Mouse (Mus musculus): ENCODE measurements around the gene Tbc1d16.

Tbc1d16 gene

DNA sequence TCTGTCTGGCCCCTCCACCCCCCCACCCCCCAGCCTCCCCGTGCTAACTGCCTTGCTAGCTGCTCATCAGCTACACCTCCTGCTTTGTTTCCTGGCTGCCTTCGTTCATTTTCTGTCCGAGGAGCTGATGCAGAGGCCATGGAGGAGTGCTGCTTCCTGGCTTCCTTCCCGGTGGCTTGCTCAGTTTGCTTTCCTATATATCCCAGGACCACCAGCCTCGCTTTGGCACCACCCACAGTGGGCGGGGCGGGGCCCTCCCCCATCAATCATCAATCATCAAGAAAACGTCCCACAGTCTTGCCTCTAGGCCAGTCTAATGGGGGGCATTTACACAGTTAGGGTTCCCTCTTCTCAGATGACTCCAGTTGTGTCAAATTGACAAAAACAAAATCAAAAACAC lies 8.1 kb upstream of the Tbc1d16 start:
- peak in 1 of 2 experiments; percentile 9 for DNase-seq

DNA sequence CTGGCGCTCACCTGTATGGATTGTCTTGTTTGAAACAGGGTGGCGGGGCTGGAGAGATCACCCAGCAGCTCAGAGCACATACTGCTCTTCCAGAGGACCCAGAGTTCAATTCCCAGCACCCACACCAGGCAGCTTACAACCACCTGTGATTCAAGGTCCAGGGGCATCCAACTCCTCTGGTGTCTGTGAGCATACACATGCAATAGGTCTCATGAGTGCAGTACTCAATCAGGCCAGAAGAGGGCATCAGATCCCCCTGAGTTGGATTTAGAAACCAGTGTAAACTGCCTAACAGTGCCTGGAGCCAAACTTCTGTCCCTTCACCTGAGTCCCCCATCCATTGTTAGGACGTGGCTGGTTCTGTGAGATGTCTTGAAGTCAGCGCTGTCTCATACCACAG lies 7.3 kb upstream of the Tbc1d16 start:
- peak; percentile 64 to 77 for DNase-seq

DNA sequence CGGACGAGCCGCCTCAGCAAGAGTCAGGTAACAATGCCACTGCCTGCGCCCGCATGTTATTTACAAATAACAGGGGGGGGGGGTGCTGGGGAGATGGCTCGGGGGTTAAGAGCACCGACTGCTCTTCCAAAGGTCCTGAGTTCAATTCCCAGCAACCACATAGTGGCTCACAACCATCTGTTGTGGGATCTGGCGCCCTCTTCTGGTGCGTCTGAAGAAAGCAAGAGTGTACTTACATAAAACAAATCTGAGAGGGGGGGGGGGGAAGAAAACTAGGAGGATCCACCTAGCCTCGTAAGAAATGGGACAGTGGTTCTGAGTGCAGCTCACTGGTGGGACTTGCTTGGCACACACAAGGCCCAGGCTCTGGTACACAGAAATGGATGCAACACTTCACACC lies 6.5 kb upstream of the Tbc1d16 start:
- DNase-seq = peak in 1 of 2 experiments; percentile 33

DNA sequence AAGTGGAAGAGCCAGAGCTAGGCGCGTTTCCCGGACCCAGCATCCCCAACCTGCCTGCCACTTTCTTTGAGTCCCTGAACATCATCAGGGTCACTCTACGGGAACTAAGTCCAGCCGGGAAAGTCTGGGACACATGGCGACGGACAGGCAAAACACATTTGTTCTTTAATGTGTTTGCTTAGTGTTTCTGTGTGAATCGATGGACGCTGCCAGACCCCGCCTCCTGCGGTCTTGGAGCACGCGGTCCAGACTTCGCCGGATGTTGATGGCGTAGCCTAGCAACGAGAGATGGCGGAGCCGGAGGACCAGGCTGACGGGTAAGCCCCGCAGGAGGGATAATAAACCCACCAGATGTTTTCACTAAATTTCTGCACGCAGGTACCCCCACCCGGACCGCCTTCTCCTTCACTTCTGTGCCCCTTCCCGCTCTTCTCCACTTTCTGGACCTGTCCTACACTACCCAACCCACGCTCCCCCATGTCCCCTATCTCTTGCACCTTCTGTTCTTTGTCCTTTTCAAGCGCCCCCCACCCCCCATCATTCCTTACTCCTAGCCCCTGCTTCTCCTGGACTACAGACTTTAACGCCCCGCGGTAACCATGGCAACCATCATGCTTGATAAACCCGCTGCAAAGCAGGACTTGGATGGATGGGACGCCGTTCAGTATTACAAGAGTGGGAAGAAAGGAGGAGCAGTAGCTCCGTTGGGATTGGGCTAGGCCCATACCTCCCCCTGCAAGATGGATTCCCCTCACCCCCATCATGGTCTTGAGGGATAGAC lies 737 bp upstream of the Tbc1d16 start:
- DNase-seq = peak; percentile 54 to 70

DNA sequence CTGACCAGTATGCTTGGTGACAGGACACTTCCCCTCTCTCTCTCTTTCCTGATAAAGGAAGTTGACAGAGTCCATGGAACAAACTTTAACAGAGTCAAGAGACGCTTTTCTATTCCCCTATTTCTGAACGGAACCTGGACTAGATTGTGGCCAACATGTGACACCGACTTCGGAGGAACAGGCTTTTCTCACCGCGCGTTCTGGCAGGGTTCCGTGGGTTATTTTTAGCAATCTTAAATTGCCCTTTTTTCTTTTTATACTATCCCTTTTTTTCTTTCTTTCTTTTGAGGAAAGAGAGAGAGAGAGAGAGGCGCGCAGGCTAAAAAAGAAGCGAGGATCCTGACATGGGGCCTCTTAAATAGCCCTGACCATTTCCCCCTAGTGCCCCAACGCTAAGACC lies 708 bp downstream of the Tbc1d16 start:
- DNase-seq = peak; percentile 39 to 60

DNA sequence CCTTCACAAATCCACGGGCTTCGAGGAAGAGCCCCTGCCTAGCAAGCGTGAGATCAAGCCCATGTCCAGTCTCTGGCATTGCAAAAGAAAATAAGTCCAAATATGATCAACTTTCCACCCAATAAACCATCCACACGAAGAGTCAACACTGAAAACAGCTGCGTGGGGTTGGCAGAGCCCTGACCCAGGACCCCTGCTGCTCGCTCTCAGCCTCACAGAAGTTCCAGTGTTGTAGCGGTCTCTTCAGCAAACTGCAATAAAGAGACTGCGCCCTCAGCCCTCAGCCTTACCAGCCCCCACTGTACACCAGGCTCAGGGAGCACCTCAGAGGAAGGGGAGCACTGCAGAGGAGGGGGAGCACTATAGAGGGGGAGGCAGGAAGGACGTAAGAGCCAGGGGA lies 2.7 kb downstream of the Tbc1d16 start:
- no peak for DNase-seq

DNA sequence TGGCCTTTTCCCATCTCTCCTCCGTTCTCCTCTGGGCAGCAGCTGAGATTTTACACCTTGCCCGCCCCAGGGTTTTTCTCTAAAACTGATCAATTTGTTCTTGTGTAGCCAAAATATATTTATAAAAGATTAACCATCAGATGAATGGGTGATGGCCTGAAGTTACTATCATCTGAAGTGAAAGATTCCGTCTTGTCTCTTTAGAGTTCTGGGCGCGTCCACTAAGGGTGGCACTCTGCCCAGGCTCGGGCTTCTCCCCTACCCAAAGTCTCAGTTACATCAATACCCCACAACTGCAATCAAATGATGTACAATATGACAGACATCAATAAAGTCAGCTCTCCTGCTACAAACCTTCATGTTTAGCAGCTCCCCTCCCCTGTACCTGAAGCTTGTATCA lies 3.4 kb downstream of the Tbc1d16 start:
- DNase-seq = no peak

DNA sequence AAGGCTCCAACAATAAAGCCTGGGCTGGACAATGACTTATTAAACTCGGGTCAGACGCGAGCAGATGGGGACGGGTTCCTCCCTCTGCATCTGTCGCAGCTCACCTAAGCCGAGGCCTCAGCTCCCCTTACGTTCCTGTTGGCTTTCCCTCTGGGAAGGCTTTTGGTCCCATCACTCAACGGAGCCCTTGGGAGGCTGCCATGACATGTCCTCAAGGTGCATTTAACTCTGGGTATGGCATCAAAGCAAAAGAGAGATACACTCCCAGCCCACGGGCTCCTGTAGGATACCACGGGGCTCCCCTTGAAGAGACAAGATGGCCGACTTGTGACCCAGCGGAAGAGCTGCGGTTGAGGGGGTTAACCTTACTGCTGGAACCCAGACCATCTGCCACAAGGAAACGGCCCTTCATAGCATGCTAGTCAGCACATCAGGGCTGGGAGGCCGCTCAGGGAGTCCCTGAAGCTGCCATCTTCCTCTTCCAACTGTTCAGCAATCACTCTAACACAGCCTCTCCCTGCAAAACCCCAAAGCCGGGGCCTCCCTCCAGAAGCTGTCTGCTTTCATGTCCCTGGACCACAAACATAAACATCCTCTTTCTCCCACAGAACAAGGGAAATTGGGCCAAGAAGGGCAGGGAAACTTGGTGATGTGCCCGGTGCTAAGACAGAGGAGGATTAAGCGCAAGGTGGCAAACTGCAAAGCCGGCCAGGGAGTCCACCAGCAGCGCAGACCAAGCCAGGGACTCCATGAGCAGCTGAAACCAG lies 5.0 kb downstream of the Tbc1d16 start:
- DNase-seq = peak; percentile 51 to 62

DNA sequence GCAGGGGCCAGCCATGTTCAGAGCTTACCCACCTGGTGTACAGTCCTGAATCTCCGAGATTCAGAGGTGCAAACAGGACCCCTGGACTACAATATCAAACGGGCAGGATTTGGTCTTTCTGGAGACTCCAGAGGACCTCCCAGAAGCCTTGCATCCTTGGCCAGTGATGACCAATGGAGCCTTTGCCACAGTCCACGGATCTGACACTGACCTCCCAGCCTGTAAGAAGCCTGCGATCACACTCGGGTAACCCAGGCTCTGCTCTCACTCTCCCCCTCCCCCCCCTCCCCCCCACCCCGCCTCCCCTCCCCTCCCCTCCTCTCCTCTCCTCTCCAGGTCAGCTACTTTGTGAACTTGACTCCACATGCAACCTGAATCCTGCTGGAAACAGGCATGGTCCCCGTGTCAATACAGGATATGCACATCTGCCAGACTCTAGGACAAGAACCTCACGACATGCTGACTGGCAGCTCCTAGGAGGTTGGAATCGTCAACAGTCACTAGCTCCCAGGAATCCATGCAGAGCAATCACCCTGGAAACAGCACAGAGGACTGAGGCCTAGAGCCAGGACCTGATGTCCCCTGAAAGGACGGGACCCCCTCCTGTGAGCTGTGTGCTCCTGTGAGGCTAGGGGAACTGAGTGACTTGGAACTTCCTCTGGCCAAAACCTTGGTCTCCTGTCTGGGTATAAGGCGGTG lies 6.3 kb downstream of the Tbc1d16 start:
- peak in 1 of 2 experiments; percentile 34 for DNase-seq

DNA sequence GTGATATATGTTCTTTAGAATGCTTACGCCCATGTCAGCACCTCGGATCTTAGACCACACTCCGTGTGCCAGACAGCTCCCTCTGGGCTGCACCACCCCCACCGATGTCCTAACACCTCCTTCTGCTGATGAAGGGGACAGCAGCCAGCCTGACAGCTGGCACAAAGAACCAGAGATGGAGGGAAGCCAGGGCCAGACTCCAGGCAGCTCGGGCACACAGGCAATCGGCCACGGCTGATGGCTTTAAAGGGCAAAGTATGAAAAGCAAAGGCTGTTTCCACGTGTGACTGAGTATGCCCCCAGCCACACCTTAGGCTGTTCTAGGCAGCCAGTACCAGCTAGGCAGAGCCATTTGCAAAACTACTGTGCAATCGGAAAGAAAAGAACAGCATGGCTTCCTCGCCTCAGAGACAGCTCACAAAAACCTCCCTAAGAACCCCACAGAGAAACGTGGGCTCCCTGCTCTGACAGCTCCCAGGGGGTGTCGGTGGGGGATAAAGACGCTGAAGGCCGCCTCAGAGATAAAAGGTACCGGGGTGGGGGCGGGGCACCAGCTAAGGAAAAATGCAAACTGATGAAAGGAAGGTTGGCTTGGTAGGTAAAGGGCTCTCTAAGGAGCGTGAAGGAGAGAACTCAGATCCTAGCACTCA lies 8.4 kb downstream of the Tbc1d16 start:
- peak; percentile 94 to 95 for DNase-seq

DNA sequence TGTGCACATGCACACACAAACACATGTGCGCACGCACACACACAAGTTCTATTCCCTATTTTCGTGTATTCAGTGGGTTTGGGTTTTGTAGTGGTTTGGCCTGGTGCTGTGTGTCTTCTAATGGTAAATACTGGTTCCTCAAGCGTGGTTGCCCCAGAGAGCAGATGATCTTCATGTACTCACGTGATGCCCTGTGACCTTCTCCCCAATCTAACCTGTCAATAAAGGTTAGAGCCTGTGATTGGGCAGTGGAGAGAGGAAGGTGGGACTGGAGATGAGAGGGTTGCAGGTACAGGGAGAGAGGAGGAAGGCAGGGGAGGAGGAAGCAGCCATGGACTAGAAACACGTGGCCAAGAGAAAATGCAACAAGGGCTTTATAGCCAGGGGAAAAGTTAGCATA lies 10.4 kb downstream of the Tbc1d16 start:
- no peak for DNase-seq

DNA sequence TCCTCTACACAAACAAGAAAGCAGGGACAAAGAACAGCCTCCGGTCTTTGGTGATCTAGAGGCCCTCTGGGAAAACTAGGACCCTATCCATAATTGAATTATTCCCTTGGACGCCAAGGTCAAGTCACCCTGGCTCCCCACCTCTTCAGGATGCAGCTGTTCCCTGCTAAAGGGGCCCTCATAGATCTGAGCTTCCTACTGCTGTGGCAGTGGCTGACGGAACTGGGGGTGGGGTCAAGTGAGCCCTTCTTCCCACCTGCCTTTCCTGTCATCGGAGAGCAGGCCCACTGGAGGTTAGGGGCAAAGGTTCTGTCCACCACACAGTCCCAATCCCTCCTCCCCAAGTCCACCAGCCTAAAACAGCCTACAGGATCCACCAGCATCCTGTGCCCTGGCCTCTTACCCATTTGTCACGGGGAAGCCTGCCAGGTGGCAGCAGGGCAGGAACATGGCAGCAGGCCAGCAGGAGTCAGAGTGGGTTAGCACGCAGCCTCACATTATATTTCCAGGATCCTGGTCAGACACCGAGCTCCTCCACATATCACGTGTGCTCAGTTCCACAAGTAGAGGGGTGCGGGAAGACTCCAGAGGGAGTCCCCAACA lies 12.3 kb downstream of the Tbc1d16 start:
- DNase-seq = peak; percentile 97 to 98

DNA sequence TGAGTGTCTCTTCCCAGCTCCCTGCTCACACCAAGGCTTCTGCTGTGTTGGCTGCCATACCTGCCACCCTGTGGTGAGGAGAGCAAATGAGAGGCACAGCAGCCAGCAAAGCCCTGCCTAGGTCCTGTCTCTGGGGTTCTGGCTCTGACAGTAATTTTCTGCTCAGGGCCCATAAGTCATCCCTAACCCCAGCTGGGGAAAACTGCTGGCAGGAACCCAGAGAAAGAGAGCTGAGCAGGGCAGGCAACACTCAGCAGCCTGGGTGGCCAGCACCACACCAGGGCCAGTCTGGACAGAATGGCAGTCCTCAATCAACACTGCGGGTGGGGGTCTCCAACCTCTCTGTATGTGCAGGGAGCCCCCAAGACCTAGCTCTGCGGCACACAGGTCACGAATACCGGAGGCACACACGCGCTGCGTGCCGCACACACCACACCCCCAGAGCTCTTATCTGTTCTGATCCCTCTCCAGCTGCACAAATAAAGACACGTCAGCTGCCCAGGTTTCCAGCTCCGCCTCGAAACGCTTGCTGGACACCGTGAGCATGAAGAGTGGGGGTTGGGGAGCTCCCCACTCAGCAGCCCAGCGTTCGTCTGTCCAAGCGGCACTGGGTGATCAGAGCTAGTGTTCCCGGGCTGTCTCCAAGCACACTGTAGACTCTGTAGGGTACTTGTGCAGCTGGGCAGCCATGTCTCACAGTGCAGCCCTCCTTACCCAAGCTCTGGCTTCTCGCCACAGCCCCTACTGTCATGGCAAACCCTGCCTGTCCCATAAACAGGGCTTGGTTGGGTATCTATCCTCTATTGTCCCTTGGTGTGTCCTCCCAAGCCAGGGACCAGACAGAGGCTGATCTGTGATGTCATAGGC lies 13.0 kb downstream of the Tbc1d16 start:
- DNase-seq = peak; percentile 71 to 78

DNA sequence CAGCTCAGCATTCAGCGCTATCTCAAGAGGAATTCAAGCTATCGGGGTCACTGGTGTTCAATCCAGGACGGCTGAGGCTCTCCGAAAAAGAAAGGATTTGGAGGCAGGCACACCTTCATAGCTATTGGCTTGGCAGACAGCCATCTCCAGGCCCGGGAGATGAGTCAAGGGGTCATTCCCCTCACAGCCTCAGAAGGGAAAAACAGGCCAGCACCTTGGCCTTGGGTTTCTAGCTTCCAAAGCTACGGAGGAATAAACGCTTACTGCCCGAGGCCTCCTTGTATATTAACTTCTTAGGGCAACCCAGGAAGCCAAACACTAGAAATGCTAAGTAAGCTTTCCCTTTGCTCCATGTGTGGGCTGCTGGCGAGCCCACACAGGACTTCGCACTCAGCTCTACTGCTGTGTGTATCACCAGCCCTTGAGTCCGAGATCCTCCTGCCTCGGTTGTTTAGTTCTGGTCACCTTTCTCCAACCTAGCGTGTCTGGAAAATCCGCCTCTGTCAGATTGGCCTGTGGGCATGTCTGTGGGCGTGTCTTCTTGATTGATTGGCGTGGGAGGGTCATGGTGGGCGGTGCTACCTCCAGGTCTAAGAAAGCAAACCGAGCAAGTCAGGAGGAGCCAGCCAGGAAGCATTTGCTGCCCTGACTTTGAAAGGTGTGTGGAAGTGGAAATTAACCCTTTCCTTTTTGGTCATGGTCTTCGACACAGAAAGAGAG lies 15.0 kb downstream of the Tbc1d16 start:
- peak; percentile 45 to 55 for DNase-seq

DNA sequence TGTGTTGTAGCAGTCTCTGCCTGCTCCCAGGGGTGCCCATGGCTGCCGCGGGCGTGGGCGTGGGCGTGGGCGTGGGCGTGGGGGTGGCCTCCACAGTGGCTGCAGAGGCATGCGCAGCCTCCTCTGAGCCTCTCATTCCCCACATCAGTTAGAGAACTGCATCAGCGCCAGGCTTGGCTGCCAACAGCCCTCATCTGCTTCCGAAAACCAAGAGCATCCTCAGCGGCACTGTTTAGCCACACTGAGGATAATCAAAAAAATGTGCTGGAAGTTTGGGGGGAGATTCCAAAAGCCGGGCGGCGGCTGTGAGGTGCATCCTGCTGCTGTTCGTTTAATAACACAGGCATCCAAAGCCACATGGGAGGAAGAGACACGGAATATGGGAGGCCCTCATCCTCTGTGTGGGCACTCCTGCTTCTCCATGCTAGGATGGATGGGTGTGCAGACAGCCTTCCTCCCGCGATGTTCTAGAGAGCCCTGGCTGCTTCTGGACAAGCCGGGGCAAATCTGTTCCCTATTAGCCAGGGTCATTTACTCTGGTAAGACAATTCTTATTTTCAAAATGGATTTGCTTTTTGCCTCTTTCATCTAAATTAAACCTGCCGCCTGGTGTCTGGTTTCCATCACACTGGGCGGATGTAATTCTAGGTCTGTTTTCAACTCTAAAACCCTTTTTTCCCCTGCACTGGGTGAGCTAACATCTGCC lies 16.5 kb downstream of the Tbc1d16 start:
- DNase-seq = peak; percentile 37 to 47

DNA sequence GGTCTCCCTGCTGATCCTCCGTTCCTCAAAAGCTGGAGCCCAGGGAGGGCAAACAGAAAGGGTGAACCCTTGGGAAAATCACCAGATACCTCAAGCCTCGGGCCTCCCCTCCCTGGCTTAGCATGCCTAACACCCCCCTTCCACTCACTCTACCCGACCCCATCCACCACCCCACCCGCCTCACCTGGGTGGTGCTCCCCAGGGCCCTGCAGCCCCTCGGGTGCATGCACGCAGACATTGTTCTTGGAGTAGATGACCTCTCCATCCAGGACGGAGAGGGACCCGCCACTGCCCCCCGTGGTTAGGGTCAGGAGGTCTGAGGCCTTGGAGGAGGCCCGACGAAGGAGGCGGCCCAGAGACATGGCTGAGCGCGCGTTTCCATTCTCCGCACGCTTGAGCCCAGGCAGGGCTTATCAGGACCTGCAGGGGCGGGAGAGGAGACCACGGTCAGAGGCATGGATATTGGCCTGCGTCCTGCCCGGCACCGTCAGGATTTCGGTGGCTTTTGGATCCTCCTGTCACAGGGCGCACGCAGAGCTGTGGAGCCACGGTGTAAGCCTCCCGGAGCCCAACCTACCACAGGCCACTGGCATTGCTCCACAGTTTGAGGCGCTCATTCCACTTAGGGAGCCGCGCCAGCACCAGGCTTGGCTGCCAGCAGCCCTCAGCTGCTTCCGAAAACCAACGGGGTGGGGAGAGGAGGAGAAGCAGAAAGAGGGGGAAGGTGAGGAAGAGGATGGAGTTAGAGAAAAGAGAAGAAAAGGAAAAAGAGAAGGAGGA lies 17.8 kb downstream of the Tbc1d16 start:
- peak; percentile 95 to 97 for DNase-seq

DNA sequence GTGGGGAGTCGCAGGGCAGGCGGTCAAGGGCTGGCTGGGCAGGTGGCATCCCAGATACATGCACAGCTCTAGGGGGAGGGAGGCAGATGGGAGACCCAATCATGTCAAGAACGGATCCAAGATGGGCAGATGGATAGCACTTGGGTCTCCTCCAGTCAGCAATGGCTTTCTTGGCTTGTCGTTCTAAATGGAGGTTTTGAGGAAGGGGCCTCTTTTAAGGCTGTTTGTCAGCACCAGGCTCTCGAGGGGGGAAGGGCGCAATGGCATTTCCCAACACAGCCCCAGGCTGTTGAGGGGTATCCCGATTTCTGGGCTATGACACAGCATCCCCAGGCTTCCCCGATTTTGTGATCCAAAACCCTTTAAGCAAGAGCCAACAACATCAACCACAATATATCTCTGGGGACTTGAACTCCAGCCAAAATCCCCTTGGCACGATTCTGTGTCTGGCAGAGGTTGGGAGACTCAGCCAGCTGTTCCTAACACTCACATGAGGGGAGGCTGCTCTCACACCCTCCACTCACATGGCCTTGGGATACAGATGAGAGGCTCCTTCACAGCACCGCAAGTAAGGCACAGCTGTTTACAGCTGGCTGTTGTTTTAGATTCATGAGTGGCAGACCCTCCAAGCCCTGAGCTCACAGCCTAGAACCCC lies 18.8 kb downstream of the Tbc1d16 start:
- peak; percentile 79 to 81 for DNase-seq

DNA sequence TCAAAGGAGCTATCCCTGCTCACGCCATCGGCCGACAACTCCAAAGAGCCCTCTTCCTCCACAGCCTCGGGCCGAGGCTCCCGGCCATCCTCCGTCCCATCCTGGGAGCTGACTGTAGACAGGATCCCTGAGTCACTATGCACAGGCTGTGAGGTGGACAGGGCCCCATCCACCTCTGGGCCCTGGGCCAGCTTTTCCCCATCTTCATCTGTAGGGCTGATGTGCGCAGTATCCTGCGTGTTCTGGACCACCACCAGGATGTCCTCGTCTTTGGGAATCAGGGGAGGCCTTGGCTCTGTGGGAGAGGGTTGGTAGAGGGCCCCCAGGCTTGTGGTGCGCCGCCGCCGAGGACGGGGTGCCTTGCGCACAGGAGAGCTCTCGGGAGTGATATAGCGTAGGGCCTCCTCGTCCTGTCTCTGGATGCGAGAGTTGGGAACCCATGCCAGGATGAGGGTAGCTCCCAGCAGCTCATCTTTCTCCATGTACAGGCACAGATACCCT lies 19.4 kb downstream of the Tbc1d16 start:
- peak in 1 of 2 experiments; percentile 67 for DNase-seq

DNA sequence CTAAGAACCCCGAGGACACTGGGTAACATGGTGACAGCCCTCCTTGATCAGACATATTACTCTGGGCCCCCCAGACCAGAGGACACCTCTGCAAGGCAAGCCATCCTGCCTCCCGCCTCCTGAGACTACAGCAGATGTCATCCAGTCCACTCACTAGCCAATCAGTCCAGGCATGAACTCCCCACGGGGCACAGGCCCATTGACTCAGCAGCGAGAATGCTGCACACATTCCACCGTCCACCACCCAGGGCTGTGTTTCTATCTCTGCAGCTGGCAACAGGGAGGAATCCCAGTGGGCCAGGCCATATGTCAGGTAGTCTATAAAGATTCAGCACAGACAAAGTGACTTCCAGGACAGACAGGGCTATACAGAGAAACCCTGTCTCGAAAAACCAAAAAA lies 20.3 kb downstream of the Tbc1d16 start:
- DNase-seq = no peak
